Mouse (Mus musculus): ENCODE results near the gene Mlf2.

DNA sequence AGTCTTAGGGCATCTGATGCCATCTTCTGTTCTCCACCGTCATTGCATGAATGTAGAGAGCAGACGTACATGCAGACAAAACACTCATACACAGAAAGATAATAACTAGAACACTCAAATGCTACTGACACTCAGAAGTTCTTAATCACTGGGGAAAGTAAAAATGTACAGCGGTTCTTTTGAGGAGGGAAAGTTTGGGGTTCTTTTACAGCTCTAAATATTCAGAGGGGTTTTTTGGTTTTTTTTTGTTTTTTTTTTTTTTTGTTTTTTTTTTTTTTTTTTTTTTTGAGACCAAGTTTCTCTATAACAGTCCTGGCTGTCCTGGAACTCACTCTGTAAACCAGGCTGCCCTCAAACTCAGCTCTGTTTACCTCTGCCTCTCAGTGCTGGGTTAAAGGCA, 1.9 kb downstream of the Mlf2 start:
- TF ChIP-seq ELF1 (IDR thresholded peaks at IDR 0.05; ENCODE audit: low read depth, low read length) (no peak), CTCF (conservative IDR thresholded peaks at IDR 0.05 in 1 of 2, IDR thresholded peaks at IDR 0.05 in 1 of 2; ENCODE audit: low read depth in 2 of 2, low read length in 2 of 2) (no peak), CHD2 (IDR thresholded peaks at IDR 0.05; ENCODE audit: low read length) (no peak), POLR2A (IDR thresholded peaks at IDR 0.05; ENCODE audit: low read depth, low read length) (no peak), NRF1 (IDR thresholded peaks at IDR 0.05; ENCODE audit: low read depth, low read length) (no peak), MAZ (IDR thresholded peaks at IDR 0.05; ENCODE audit: low read depth, low read length) (no peak), ETS1 (conservative IDR thresholded peaks at IDR 0.05; ENCODE audit: low read depth, low read length) (no peak), KAT2A (IDR thresholded peaks at IDR 0.05; ENCODE audit: insufficient replicate concordance, low read length) (no peak), E2F4 (IDR thresholded peaks at IDR 0.05; ENCODE audit: insufficient replicate concordance, low read depth, low read length) (no peak), BHLHE40 (IDR thresholded peaks at IDR 0.05; ENCODE audit: low read depth, low read length) (no peak), EP300 (IDR thresholded peaks at IDR 0.05; ENCODE audit: low read length) (no peak), ZMIZ1 (IDR thresholded peaks at IDR 0.05; ENCODE audit: low read depth, low read length) (no peak)

Data from CH12.LX (cell line).